Mouse (Mus musculus): ENCODE results near the gene Ccm2.

Gene Ccm2

DNA sequence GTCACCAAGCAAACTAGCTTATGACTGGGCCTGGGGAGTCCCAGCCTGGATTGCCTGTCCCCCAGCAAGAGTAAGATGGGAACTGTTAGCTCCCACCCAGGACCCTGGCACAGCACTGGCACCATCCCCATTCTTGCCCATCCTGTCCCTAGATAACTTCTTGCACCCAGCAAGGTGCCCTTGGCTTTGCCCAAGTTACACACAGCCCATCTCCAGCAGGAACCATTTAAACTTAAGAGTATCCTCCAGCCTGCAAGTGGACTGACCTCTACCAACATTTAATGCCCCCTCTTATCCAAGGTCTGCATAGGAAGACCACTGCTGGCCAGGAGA lies 57.9 kb downstream of the Ccm2 start:
- no peak for DNase-seq (ENCODE audit: low spot score)

DNA sequence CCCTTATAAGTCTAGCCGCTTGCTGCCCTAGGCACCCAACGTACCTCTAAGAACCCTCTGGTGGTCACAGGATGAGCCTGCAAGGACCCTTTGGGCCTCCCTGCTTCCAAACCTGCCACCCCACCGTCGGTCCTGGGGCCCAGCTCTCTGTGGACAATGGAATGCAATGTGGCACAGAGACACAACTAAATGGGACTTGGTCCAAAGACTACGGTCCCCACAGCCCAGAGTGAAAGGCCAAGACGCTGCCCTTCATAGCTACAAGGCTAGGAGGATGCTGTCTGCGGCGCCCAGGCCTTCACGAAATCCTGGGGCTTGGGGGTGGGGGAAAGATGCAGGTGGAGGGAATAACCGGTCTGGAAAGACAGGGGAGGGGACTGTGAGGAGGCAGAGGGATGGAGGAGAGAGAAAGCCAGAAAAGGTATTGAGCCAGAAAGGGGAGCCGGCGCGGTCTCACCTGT lies 58.4 kb downstream of the Ccm2 start:
- no peak for DNase-seq (ENCODE audit: low spot score)

- DNase-seq (ENCODE audit: low spot score): no peak
Measured at GRCm38 (mm10) chr11:6605491-6606399, 59.1 kb downstream of the Ccm2 start, which contains the start of gene Nacad. Nacad (minus strand) TSS chr11:6606053.

DNA sequence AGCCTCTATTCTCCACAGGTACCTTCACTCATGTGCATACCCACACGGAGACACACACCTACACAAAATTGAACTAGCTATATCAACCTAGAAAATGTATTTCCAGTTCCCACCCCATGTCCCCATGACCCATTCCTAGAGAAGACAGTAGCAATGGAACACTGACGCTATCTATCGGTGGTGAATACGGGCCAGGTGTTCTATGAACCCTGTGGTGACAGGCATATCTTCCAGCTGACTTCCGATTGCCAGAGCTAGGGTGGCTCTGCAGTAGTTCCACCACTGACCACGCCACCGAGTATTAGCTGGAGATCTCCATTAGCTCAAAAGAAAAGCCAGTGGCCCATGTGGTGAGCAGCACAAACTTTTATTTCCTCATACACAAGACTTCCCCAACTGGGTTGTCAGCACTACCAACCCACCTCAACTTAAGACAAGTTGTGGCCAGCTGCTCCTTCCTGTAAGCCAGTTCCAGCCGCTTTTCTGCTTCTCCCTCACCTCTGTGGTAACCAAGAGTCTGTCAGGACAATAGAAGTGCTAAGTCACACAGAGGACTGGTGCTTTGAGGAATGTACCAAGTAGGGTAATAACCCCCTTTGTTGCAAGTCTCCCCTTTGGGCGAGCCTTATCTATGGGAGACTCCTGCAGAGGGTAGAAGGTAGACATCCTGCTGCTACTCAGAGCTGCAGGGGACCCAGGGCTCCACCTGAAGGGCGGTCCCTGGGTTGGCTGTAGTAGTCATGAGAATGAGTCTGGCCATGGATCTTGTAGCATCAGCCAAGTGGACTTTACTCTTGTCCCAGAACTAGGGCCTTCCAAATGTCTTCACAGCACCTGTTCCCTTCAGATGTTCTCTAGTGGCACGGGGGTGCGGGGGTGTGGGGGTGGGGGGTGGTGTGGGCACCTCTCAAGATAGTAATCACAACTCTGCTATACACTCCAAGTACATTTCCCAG lies 68.8 kb downstream of the Ccm2 start:
- no peak for DNase-seq (ENCODE audit: low spot score)

- DNase-seq (ENCODE audit: low spot score): no peak
Measured at GRCm38 (mm10) chr11:6623704-6624103, 77.0 kb downstream of the Ccm2 start.

- DNase-seq (ENCODE audit: low spot score): no peak
Measured at GRCm38 (mm10) chr11:6624619-6625382, 78.1 kb downstream of the Ccm2 start.

- DNase-seq (ENCODE audit: low spot score): peak; percentile 52
Measured at GRCm38 (mm10) chr11:6625478-6626387, 79.0 kb downstream of the Ccm2 start, which contains the start of gene Tbrg4. Tbrg4 (minus strand) TSS chr11:6626067.

GRCm38 (mm10) chr11:6626388-6626772 lies 79.7 kb downstream of the Ccm2 start:
- DNase-seq (ENCODE audit: low spot score): no peak

DNA sequence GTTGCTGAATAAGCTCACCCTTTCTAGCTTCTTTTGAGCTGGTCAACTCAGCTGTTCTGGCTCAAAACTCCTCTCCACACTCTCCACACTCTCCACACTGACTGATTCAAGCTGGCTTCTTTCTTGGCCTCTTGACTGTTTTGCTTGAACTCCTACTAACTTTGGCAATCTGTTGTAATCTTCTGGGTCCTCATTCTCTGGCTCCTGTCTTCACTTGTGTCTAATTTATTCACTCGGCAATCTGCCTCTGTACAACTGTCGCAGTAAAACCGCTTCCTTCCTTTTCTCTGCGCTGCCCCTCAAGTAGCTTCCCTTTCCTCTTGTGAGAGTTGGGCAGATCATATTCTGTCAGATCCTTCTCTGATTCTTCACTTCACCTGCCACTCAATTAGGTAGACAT lies 81.0 kb downstream of the Ccm2 start:
- DNase-seq (ENCODE audit: low spot score): no peak

- DNase-seq (ENCODE audit: low spot score): no peak
Measured at GRCm38 (mm10) chr11:6628568-6628967, 81.9 kb downstream of the Ccm2 start.

GRCm38 (mm10) chr11:6629655-6630054 lies 83.0 kb downstream of the Ccm2 start:
- DNase-seq (ENCODE audit: low spot score): no peak

GRCm38 (mm10) chr11:6636150-6636549 lies 89.5 kb downstream of the Ccm2 start:
- no peak for DNase-seq (ENCODE audit: low spot score)

GRCm38 (mm10) chr11:6638537-6638936 lies 91.8 kb downstream of the Ccm2 start, which contains the start of gene Wap:
Wap (minus strand) TSS chr11:6638637.
- no peak for DNase-seq (ENCODE audit: low spot score)

DNA sequence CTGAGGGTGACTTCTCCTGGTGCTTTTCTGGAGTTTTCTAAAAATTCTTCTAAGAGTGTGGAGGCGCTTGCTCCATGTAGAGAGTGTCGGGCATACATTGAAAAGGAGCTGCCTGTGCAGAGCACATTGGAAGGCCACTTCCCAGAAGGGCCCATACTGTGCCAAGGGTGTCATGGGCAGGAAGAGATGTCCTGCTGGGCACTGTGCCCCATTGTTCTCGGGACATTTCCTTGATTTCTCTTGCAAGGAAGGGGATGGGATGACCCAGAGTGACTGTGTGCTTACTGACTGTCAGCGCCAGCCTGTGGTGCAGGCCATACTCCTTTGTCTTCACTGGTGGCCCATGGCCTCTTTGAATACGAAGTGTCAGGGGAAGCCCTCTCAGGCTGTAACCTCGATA lies 92.4 kb downstream of the Ccm2 start:
- no peak for DNase-seq (ENCODE audit: low spot score)

DNA sequence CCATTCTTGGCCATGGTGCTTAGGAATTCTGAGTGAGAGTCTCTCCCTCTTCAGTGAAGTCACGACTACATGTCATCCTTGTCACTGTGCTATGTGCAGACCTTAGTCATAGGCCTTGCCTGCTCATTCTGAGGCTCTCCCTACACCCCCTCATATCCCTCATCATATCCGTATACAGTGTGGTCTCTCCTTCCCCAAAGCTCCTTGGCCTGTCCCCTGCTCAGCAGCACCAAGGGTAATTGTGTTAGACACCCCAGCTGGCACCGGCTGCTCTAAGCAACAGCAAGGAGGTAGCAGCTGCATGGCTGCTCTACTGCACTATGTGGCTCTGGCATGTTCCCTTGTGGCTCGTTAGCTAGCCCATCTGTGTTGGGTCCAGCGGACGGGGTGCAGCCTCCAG lies 97.9 kb downstream of the Ccm2 start:
- no peak for DNase-seq (ENCODE audit: low spot score)

Data from urinary bladder, postnatal 10 days (tissue).